ENCODE assay signal across 8 mouse cellular contexts in the genomic region with DNA sequence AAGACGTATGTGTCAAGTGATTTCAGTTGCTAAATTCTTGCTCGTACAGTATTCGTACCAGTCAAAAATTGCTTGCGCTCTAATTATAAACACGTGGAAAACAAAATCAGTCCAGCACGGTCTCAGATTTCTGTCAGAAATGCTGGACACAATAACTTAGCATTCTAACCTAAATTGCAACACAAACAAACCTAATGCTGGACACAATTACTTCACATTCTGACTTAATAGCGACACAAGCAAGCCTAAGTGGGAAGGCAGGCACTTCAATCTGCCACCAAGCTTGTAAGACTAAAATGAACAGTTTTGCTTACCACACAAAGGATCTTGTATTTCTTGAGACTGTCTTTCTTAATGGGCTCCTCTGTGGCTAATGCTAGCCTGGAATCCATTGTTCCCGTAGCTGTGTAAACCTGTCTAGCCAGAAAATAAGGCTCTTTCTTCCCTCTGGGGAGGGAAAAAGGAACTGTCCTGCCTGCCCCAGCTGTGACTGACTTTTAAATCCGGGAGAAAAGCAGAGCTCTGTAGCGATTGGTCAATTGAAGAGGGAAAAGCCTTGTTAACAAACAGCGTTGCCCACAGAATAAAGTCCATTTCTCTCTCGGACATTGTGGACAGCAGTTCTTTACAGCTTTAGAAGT. TPM values are rescaled to one million over a fixed set of nuclear protein-coding genes. Genes with fewer than 3 reads are reported as not detected.
DNase-seq lines count a peak whose midpoint lies in the region; ATAC-seq and TF ChIP-seq lines count a peak whose summit lies in the region.

No protein-coding gene starts in this region.

- ATAC-seq in embryonic facial prominence, embryonic 15.5 days (ENCODE audit: insufficient number of reproducible peaks, low FRiP score, low TSS enrichment, low read depth) = peak; percentile 34; the same call in 1 of the 2 replicates
- peak; percentile 51 for ATAC-seq in hindbrain, postnatal 0 days
- peak; percentile 62 for ATAC-seq in liver, embryonic 16.5 days (ENCODE audit: low read depth)

- peak; percentile 70 for DNase-seq in NIH3T3 (ENCODE audit: low read depth)
- peak; percentile 28 for DNase-seq in hindbrain, postnatal 0 days (ENCODE audit: low spot score)
- no peak for DNase-seq in cerebellum, adult 2 months
- DNase-seq in B cell, adult 2 months = no peak
- no peak for DNase-seq in ovary, postnatal 10 days (ENCODE audit: low spot score)
- DNase-seq in gastrocnemius, adult 8-10 months (ENCODE audit: low spot score in 2 of 2) = no peak

- peaks cover 15% of the 10 kb centered on the region for H3K4me1 ChIP-seq in embryonic facial prominence, embryonic 15.5 days
- H3K4me1 ChIP-seq in hindbrain, postnatal 0 days (ENCODE audit: insufficient read depth, low read length) = no peaks in the 10 kb centered on the region
- peaks cover 3% of the 10 kb centered on the region for H3K4me1 ChIP-seq in liver, embryonic 16.5 days (ENCODE audit: control insufficient read depth, low read depth, low read length)
- no peaks in the 10 kb centered on the region for H3K4me1 ChIP-seq in cerebellum, adult 2 months (ENCODE audit: control insufficient read depth, insufficient read depth, low read length)

- H3K4me2 ChIP-seq in embryonic facial prominence, embryonic 15.5 days (replicated peaks) = peak overlapping the region; percentile 45
- peak overlapping the region; percentile 53 for H3K4me2 ChIP-seq in hindbrain, postnatal 0 days (ENCODE audit: low read depth, low read length)
- H3K4me2 ChIP-seq in liver, embryonic 16.5 days (ENCODE audit: low read depth, low read length) = peak overlapping the region; percentile 0; the same call in 1 of the 2 replicates

- no peak for TF ChIP-seq CTCF in hindbrain, postnatal 0 days (IDR thresholded peaks at IDR 0.05; ENCODE audit: low read depth)
- no peak for TF ChIP-seq CTCF in cerebellum, adult 2 months (IDR thresholded peaks at IDR 0.05; ENCODE audit: borderline replicate concordance, insufficient read depth, low read depth, low read length)

- H3K27ac ChIP-seq in embryonic facial prominence, embryonic 15.5 days (replicated peaks) = peak overlapping the region; percentile 60; the same call in 1 of the 2 replicates
- H3K27ac ChIP-seq in hindbrain, postnatal 0 days = no peak overlapping the region
- H3K27ac ChIP-seq in liver, embryonic 16.5 days (ENCODE audit: low read length) = no peak overlapping the region
- no peak overlapping the region for H3K27ac ChIP-seq in cerebellum, adult 2 months (ENCODE audit: insufficient read depth, low read length)

- no peak for TF ChIP-seq POLR2A in cerebellum, adult 2 months (IDR thresholded peaks at IDR 0.05; ENCODE audit: borderline replicate concordance, insufficient read depth, low read length)

- no peaks in the 10 kb centered on the region for H3K27me3 ChIP-seq in embryonic facial prominence, embryonic 15.5 days
- no peaks in the 10 kb centered on the region for H3K27me3 ChIP-seq in hindbrain, postnatal 0 days (ENCODE audit: insufficient read depth, low read length)
- H3K27me3 ChIP-seq in liver, embryonic 16.5 days (ENCODE audit: control insufficient read depth, insufficient read depth, low read depth, low read length) = no peaks in the 10 kb centered on the region
- H3K27me3 ChIP-seq in cerebellum, adult 2 months (ENCODE audit: control insufficient read depth, insufficient read depth, low read length) = no peaks in the 10 kb centered on the region; the same call in 1 of the 2 replicates

- WGBS in embryonic facial prominence, embryonic 15.5 days = 2% methylated on average over 12 of the region's 12 CpGs
- 14% methylated on average over 12 of the region's 12 CpGs for WGBS in hindbrain, postnatal 0 days
- WGBS in liver, embryonic 16.5 days (ENCODE audit: insufficient replicate concordance) = 37% methylated on average over 12 of the region's 12 CpGs
- 33% methylated on average over 12 of the region's 12 CpGs for WGBS in cerebellum, adult 2 months

- no peak overlapping the region for H3K9ac ChIP-seq in embryonic facial prominence, embryonic 15.5 days
- no peak overlapping the region; the same call in 1 of the 2 replicates for H3K9ac ChIP-seq in hindbrain, postnatal 0 days (replicated peaks; ENCODE audit: low read length)
- no peak overlapping the region for H3K9ac ChIP-seq in liver, embryonic 16.5 days (ENCODE audit: low read depth, low read length)

- no peaks in the 10 kb centered on the region for H3K36me3 ChIP-seq in embryonic facial prominence, embryonic 15.5 days
- H3K36me3 ChIP-seq in hindbrain, postnatal 0 days (ENCODE audit: insufficient read depth, low read length) = no peaks in the 10 kb centered on the region
- H3K36me3 ChIP-seq in liver, embryonic 16.5 days (ENCODE audit: control insufficient read depth, insufficient read depth) = no peaks in the 10 kb centered on the region

- H3K4me3 ChIP-seq in embryonic facial prominence, embryonic 15.5 days (replicated peaks) = peak overlapping the region; percentile 25
- peak overlapping the region; percentile 12; the same call in 1 of the 2 replicates for H3K4me3 ChIP-seq in hindbrain, postnatal 0 days (ENCODE audit: low read length)
- peak overlapping the region; percentile 0; the same call in 1 of the 2 replicates for H3K4me3 ChIP-seq in liver, embryonic 16.5 days (ENCODE audit: low read depth, low read length)
- no peak overlapping the region for H3K4me3 ChIP-seq in cerebellum, adult 2 months (replicated peaks; ENCODE audit: insufficient read depth, low read depth, low read length)

- no peaks in the 10 kb centered on the region for H3K9me3 ChIP-seq in embryonic facial prominence, embryonic 15.5 days (replicated peaks)
- H3K9me3 ChIP-seq in hindbrain, postnatal 0 days (ENCODE audit: low read length) = no peaks in the 10 kb centered on the region
- no peaks in the 10 kb centered on the region for H3K9me3 ChIP-seq in liver, embryonic 16.5 days (replicated peaks; ENCODE audit: control insufficient read depth, low read length)

RNA-seq across cellular contexts. Expression of gene Enpp3, which starts 6.8 kb away (rescaled TPM):
- 6.1 and 6.4 TPM in 2 replicates for polyA plus RNA-seq in embryonic facial prominence, embryonic 15.5 days (2015; fragmentation: Nextera tagmentation; extraction: Ambion mirVana)
- 0.68 and 4.0 TPM in 2 replicates for total RNA-seq in hindbrain, postnatal 0 days (2014; rRNA removed)
- polyA plus RNA-seq in hindbrain, postnatal 0 days (2015; fragmentation: Nextera tagmentation; extraction: Ambion mirVana) = 1.5 and 1.7 TPM in 2 replicates
- 5.2 and 7.7 TPM in 2 replicates for polyA plus RNA-seq in liver, embryonic 16.5 days (2015; fragmentation: Nextera tagmentation; extraction: Ambion mirVana)
- 0.59 and 1.4 TPM in 2 replicates for polyA plus RNA-seq in cerebellum, adult 2 months (2012; rRNA removed)
- total RNA-seq in gastrocnemius, adult 8-10 months (2022) = 1 to 10 TPM in 3 of 4 experiments, under 1 TPM in 1; 0.87 to 2.3 (median 2.1) TPM

RNA-seq across cellular contexts. Expression of gene Med23, which starts 34.0 kb away (rescaled TPM):
- polyA plus RNA-seq in embryonic facial prominence, embryonic 15.5 days (2015; fragmentation: Nextera tagmentation; extraction: Ambion mirVana) = 18.1 and 19.4 TPM in 2 replicates
- 41.5 and 58.2 TPM in 2 replicates for total RNA-seq in hindbrain, postnatal 0 days (2014; rRNA removed)
- polyA plus RNA-seq in hindbrain, postnatal 0 days (2015; fragmentation: Nextera tagmentation; extraction: Ambion mirVana) = 15.2 and 17.1 TPM in 2 replicates
- 6.0 and 6.3 TPM in 2 replicates for polyA plus RNA-seq in liver, embryonic 16.5 days (2015; fragmentation: Nextera tagmentation; extraction: Ambion mirVana)
- polyA plus RNA-seq in cerebellum, adult 2 months (2012; rRNA removed) = 32.1 and 34.1 TPM in 2 replicates
- total RNA-seq in gastrocnemius, adult 8-10 months (2022) = 1 to 10 TPM; 6.2 to 7.8 (median 7.4) TPM

Comparison
In these comparisons a context has a peak if more than half of its experiments do, and no peak if none do; other contexts are left out.
1. DNase-seq: peak in NIH3T3 (single experiment) and hindbrain, postnatal 0 days (single experiment); none in cerebellum, adult 2 months (0 of 2), B cell, adult 2 months (0 of 2), ovary, postnatal 10 days (single experiment) and gastrocnemius, adult 8-10 months (0 of 2).
2. H3K4me2 ChIP-seq: peak in every context shown above with its lines; median percentile 53 in hindbrain, postnatal 0 days; 45 in embryonic facial prominence, embryonic 15.5 days; 0 in liver, embryonic 16.5 days.
3. Peak in every context shown above with its lines, with median percentiles within 50 percentile points of each other: ATAC-seq.